Mouse (Mus musculus) adrenal gland, adult 8-10 months (tissue): ENCODE measurements around the gene Lhpp. TPM values are rescaled to one million over a fixed set of nuclear protein-coding genes. Genes with fewer than 3 reads are reported as not detected.

Source experiments
- DNase-seq: peaks from one replicate; pipeline ENCODE4 v3.0.0; 2022
- total RNA-seq, 4 experiments: library from RNA; stranded (reverse); gene quantifications; 2 replicates each; pipeline ENCODE4 v1.2.4; 2022

The Lhpp gene
- total RNA-seq, 4 experiments from 2014 or later: 26.7 to 38.0 (median 29.8) TPM

DNA sequence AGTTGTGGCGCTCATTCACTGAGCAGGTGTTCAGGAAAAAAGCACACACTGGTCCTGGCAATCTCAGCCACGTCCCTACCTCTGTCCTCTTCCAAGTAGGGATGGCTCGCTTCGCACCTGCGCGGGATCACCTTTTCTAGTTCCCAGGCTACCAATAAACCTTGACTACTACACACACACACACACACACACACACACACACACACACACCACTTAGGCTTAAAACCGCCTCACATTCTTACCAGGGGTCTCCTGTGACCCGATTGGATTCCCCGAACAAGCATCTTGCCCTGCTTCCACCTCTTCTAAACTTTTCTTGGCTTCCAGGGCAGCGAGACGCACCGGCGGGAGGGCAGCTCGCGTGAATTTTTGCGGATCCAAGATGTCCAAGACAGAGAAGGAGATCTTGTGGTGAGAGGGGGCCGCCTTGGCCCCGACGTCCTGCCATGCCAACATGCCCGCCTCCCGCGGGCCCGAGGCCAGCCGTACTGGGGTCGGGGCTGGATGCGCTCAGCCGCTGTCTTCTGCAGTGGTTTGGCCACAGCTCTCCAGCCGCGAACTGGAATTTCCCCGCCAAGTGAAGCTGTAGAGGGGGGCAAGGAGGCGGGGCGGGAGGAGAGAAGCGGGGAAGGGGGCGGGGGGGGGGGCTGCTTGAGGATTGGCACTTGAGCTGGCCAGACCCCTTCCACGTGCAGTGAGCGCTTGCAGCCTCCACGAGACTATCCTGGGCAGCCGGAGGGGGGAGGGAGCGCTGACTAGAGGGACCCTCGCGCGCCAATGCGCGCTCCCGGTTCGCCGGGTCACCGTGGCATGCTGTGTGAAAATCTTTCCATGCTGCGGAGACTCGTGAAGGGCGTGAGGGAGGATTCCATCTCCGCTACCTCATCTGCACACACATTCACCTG, 11.1 kb upstream of the Lhpp start, which contains the start of gene Nkx1-2:
Gene Nkx1-2 (minus strand): TSS at position 567 of the 905 bp plus-strand sequence.
- DNase-seq: no peak

DNA sequence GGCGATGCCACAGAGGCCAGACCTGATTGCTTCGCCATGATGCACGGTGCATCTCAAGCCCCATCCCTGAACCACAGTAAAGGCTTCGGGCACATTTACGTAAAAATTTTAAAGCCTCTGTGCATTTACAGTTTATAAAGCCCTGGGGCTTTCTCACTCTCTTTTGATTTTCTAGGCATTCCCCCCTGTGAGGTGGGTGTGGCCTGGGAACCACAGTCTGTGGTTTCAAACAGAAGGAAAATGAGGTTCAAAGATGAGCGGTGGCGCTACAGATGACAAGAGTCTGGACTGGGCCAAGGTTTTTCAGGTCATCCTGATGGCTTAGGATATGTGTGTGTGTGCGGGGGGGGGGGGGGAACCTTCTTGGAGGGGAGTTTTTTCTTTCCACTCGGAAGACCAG, 10.4 kb upstream of the Lhpp start:
- no peak for DNase-seq

GRCm38 (mm10) chr7:132600926-132601325, 9.5 kb upstream of the Lhpp start:
- DNase-seq: no peak

DNA sequence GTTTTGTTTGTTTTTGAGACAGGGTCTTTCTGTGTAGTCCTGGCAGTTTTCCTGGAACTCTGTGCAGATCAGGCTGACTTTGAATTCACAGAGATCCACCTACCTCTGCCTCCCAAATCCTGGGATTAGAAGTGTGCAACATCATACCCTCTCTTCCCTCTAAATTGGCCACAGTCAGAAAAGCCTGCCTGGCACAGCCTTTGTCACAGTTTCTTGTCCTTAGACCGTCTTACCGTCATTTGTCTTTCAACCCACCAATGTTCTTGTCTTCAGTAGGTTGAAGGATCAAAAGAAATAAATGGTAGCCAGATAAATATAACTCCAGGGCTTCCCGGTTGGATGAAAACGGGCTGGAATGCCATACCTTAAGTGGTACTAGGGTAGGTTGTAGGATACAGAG, 5.7 kb upstream of the Lhpp start:
- no peak for DNase-seq

DNA sequence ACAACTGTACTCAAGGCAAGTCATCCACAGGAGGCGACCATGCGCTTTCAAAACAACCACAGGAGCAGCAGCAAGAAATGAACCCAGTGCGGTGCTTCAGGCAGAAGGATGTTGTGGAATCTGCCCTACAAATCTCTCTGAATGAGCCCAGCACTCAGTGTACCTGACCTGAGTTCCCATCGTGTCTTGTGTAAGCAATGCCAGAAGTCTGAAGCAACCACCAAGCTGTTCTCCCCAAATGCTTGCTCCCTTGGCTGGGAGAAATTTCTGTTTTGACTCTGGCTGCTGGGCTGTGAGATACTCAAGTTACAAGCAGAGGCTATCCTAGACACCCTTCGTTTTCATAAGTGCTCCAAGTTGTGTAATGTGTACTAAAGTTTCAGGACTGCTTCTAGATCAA, 4.7 kb upstream of the Lhpp start:
- DNase-seq: no peak

DNA sequence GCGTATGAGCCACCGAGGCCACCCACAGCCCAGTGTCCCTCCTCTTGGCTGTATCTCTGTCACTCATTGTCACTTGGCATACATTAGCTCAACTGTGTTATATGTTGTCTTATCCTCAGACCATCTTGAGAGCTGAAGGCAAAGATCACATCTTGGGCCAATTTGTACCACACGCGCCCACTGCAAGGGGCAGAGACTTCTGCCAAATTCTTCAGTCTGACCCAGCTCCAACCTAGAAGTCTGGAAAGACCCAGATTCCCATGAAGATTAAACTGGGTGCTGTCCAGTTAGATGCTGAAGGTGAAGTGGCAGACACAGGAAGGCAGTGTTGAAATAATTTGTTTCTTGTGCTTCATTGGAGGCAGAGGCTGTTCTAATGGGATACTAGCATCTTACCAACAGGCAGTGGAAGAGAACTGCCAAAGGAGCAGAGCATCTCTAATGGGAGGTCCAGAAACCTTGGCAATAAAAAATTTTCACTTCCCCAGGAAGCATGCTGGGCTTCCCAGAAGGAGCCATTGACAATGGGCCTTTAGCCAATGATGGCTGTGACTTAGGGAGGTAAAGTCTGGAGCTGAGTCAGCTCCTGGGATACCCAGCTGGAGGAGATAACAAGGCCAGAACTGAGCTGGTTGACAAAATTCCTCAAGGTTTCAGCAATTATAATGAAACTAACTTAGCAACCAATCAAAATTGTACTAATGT, 2.0 kb upstream of the Lhpp start:
- DNase-seq: no peak

GRCm38 (mm10) chr7:132611530-132611929, 1.1 kb downstream of the Lhpp start:
- no peak for DNase-seq

- peak; percentile 43 for DNase-seq
Observed at GRCm38 (mm10) chr7:132615346-132615745, 4.9 kb downstream of the Lhpp start.

DNA sequence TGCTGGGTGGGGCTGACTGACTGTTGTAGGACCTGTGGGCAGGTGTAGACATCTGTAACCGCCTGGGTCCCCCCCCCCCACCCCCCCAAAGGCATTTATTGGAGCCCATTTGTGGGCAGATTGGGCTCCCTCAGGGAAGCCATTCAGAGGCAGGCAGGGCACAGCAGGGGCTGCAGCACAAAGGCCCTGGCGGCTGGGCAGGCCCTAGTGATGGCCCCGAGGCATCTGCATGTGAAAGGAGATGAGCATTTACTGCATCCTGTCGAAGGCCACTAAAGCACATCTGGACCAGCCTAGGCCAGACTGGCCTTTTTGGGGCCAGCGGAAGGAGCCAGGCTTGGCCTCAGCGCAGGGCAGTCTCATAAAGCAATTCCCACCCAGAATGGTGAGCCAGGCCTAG, 6.0 kb downstream of the Lhpp start:
- DNase-seq: no peak

DNA sequence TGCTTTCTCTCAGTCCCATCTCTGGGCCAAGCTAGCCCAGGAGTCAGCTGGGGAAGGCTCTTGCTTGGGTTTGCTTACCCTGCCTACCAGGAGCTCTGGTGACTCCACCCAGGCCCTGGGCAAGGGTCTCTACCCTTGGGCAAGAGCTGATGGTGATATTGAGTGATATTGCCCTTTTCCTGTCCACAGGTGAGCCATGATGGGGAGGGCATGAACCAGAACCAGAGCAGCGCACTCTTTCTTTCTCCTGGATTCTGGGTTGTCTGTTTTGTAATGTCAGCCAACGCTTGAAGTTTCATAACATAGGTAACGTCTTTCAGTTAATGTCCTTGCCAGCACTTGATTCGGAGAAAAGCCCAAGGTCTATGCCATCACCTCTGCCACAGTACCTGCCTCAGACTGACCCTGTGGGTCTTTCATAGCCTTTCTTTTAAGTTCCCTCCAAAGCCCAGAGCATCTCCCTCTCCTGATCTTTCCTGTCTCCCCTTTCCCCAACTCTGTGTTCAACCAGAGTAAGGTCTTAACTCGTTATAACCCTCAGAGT, 6.7 kb downstream of the Lhpp start:
- DNase-seq: no peak

GRCm38 (mm10) chr7:132619549-132619948, 9.1 kb downstream of the Lhpp start:
- no peak for DNase-seq

GRCm38 (mm10) chr7:132619975-132620918, 9.8 kb downstream of the Lhpp start:
- DNase-seq: no peak

GRCm38 (mm10) chr7:132624161-132624560, 13.7 kb downstream of the Lhpp start:
- DNase-seq: no peak

GRCm38 (mm10) chr7:132626174-132626573, 15.7 kb downstream of the Lhpp start:
- no peak for DNase-seq

DNA sequence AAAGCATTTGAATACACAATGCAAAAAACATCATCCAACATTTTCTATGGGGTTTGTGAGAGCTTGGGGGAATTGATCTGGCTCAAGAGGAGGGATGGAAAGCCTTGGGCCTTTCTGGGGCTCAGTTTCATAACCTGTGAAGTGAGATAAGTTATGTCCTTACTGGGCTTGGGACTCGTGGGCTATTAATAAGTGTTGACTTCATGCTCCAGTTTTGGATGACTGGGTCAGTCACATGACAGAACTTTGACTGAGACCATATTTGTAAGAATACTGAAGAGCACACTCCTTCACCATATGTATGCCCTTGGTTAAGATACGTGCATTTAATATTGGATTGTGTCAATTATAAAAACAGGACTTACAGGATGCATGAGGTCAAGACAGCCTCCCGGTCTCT, 17.0 kb downstream of the Lhpp start:
- no peak for DNase-seq

DNA sequence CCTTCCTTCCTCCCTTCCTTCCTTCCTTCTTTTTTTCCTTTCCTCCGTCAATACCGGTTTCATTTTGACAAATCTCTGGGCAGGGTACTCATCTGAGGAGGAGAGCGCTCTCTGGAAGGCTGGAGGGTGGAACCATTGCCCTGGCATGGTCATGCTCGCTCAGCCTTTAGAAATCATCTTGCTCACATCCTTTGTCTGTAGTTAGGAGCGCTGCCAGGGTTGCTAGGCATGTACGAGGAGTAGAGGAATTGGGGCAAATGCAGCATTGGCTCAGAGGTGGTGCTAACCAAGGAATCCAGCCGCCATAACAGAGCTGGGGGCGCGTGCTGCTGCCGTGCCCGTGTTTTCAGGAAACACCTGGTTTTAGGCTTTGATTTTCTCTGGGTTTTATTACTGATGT, 20.9 kb downstream of the Lhpp start:
- DNase-seq: no peak

DNA sequence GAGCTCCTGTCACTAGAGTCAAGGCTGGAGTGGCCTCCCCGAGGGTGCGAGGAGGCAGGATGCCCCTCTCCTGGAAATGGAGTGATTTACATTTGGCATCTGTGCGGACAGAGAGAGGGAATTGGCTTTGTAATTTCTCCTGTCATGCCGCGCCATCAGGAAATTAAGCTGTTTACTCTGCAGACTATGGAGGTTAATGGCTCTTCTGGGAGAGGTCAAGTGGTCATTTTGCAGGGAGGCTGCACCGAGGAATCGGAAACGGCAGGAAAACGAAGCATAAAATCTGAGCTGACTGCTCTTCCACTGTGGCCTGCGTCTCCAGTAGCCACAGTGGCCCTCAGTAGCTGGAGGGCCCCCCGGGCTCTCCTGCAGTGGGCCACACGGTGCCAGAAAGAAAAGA, 26.9 kb downstream of the Lhpp start:
- no peak for DNase-seq

GRCm38 (mm10) chr7:132638446-132639087, 28.1 kb downstream of the Lhpp start:
- DNase-seq: no peak

DNA sequence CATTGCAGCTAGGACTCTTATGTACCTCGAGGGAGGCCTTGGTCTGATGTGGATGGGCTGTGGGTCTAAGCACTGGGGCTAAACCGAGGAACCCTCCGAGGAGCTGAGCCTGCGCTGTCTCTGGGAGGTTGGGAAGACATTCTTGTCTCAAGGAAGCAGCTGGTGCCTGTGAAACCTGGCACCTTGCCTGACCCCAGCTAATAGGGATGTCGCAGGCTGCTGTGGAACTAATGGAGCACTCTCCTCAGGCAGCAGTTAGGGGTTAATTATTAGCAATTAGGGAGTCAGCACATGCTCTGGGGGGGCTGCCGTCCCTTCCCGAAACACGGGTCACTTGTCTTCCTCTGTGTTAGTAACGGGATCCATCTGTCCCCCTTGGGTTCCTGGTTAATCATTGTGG, 30.5 kb downstream of the Lhpp start:
- no peak for DNase-seq

DNA sequence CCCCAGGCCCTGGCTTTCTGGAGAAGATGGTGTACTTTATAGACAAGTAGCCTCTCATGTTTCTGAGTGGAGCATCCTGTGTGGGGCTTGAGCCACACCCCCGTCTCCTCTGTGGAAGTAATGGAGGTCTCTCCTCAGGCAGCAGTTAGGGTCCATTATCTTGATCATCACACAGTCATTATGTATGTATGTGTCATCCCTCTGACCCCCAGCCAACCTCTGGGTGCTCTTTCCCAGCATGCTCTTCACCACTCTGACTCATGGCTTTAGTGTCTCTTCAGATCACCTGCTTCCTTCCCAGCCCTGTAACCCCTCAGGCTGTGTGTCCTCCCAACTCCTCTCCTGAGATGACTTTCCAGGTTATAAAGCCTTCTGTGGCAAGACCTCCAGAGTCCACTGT, 31.2 kb downstream of the Lhpp start:
- no peak for DNase-seq

DNA sequence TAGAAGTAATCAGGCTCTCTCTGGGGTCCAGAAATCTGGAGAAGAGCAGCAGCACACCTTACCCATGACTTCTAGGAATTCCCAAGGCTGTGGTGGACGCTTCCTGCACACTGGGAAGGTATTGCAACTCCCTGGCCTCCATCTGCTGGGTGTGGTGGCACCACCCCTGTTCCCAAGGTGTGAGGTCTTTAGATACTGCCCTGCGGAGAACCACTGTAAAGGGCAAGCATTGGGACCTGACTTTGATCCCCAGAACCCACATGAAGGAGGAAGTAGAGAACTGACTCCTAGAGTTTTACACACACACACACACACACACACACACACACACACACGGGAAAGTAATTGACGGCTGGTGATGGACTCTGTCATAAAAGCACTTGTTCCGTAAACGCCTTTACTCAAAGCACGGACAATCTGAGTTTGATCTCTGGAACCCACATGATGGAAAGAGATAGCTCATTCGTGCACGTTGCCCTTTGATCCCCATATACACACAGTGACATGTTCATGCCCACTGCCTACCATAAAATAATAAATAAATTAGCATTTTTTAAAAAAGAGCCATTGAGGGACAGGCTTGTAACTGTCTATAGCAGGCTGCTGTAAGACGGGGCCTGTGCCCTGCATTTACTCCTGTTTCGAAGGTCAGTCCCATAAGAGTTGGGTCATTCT, 34.3 kb downstream of the Lhpp start:
- DNase-seq: no peak
